Mouse (Mus musculus): ENCODE data around the gene Tmprss13. TPM values are rescaled to one million over a fixed set of nuclear protein-coding genes. Genes with fewer than 3 reads are reported as not detected.

Tmprss13 gene
- 0.08 and 0.11 TPM in 2 replicates for polyA plus RNA-seq (2014; fragmentation: Nextera tagmentation; extraction: Ambion mirVana)

GRCm38 (mm10) chr9:45318855-45319254, at the start of gene Tmprss13:
Gene Tmprss13 (plus strand): TSS chr9:45319100.
- Histone ChIP-seq H3K4me2 (ENCODE audit: low read depth, low read length, severe bottlenecking) (no peak within 1 kb of the TSS), H3K36me3 (ENCODE audit: control insufficient read depth, insufficient read depth, low read length) (no peaks in the 10 kb centered on the region), H3K4me3 (ENCODE audit: low read depth, low read length) (no peak within 1 kb of the TSS), H3K9ac (ENCODE audit: low read length) (no peak within 1 kb of the TSS), H3K9me3 (ENCODE audit: control insufficient read depth, low read length) (no peaks in the 10 kb centered on the region), H3K27ac (ENCODE audit: low read depth, low read length) (no peak within 1 kb of the TSS), H3K4me1 (replicated peaks; ENCODE audit: control insufficient read depth, insufficient read depth, low read length) (no peaks in the 10 kb centered on the region), H3K27me3 (ENCODE audit: control insufficient read depth, insufficient read depth, low read length) (no peaks in the 10 kb centered on the region)
- DNase-seq (ENCODE audit: low spot score) (no peak), ATAC-seq (replicated peaks; ENCODE audit: low FRiP score) (no peak)
- 42% methylated on average over 14 of the region's 14 CpGs for WGBS

GRCm38 (mm10) chr9:45272213-45272612, 46.7 kb upstream of the Tmprss13 start:
- DNase-seq (ENCODE audit: low spot score) (no peak), ATAC-seq (replicated peaks; ENCODE audit: low FRiP score) (no peak)
- Histone ChIP-seq H3K36me3 (ENCODE audit: control insufficient read depth, insufficient read depth, low read length) (no peaks in the 10 kb centered on the region), H3K4me2 (ENCODE audit: low read depth, low read length, severe bottlenecking) (no peak overlapping the region), H3K4me1 (replicated peaks; ENCODE audit: control insufficient read depth, insufficient read depth, low read length) (0 out of 2 replicates have a peak, but pooled peaks cover 3% of the 10 kb centered on the region), H3K27me3 (ENCODE audit: control insufficient read depth, insufficient read depth, low read length) (peaks cover 14% of the 10 kb centered on the region), H3K27ac (ENCODE audit: low read depth, low read length) (no peak overlapping the region), H3K9me3 (ENCODE audit: control insufficient read depth, low read length) (no peaks in the 10 kb centered on the region), H3K9ac (ENCODE audit: low read length) (no peak overlapping the region), H3K4me3 (ENCODE audit: low read depth, low read length) (no peak overlapping the region)
- WGBS = 53% methylated on average over 5 of the region's 5 CpGs

GRCm38 (mm10) chr9:45274218-45274617, 44.7 kb upstream of the Tmprss13 start:
- H3K4me1 ChIP-seq (replicated peaks; ENCODE audit: control insufficient read depth, insufficient read depth, low read length) = no peaks in the 10 kb centered on the region
- H3K4me3 ChIP-seq (ENCODE audit: low read depth, low read length) = no peak overlapping the region
- ATAC-seq (replicated peaks; ENCODE audit: low FRiP score) = no peak
- WGBS = 83% methylated on average over 4 of the region's 4 CpGs
- no peak overlapping the region for H3K9ac ChIP-seq (ENCODE audit: low read length)
- H3K4me2 ChIP-seq (ENCODE audit: low read depth, low read length, severe bottlenecking) = no peak overlapping the region
- no peaks in the 10 kb centered on the region for H3K36me3 ChIP-seq (ENCODE audit: control insufficient read depth, insufficient read depth, low read length)
- DNase-seq (ENCODE audit: low spot score) = no peak
- H3K27me3 ChIP-seq (ENCODE audit: control insufficient read depth, insufficient read depth, low read length) = peaks cover 5% of the 10 kb centered on the region
- no peaks in the 10 kb centered on the region for H3K9me3 ChIP-seq (ENCODE audit: control insufficient read depth, low read length)
- no peak overlapping the region for H3K27ac ChIP-seq (ENCODE audit: low read depth, low read length)

GRCm38 (mm10) chr9:45274635-45275034, 44.3 kb upstream of the Tmprss13 start:
- no peak for ATAC-seq (replicated peaks; ENCODE audit: low FRiP score)
- no peak overlapping the region for H3K9ac ChIP-seq (ENCODE audit: low read length)
- no peak overlapping the region for H3K4me3 ChIP-seq (ENCODE audit: low read depth, low read length)
- no peaks in the 10 kb centered on the region for H3K9me3 ChIP-seq (ENCODE audit: control insufficient read depth, low read length)
- H3K27me3 ChIP-seq (ENCODE audit: control insufficient read depth, insufficient read depth, low read length) = peaks cover 2% of the 10 kb centered on the region
- H3K27ac ChIP-seq (ENCODE audit: low read depth, low read length) = no peak overlapping the region
- DNase-seq (ENCODE audit: low spot score) = no peak
- no peaks in the 10 kb centered on the region for H3K36me3 ChIP-seq (ENCODE audit: control insufficient read depth, insufficient read depth, low read length)
- 95% methylated on average over 2 of the region's 2 CpGs for WGBS
- H3K4me2 ChIP-seq (ENCODE audit: low read depth, low read length, severe bottlenecking) = no peak overlapping the region
- H3K4me1 ChIP-seq (replicated peaks; ENCODE audit: control insufficient read depth, insufficient read depth, low read length) = no peaks in the 10 kb centered on the region

GRCm38 (mm10) chr9:45280059-45280458, 38.8 kb upstream of the Tmprss13 start:
- Histone ChIP-seq H3K4me1 (replicated peaks; ENCODE audit: control insufficient read depth, insufficient read depth, low read length) (no peaks in the 10 kb centered on the region), H3K9me3 (ENCODE audit: control insufficient read depth, low read length) (no peaks in the 10 kb centered on the region), H3K4me3 (ENCODE audit: low read depth, low read length) (no peak overlapping the region), H3K4me2 (ENCODE audit: low read depth, low read length, severe bottlenecking) (no peak overlapping the region), H3K27ac (ENCODE audit: low read depth, low read length) (no peak overlapping the region), H3K27me3 (ENCODE audit: control insufficient read depth, insufficient read depth, low read length) (no peaks in the 10 kb centered on the region), H3K9ac (ENCODE audit: low read length) (no peak overlapping the region), H3K36me3 (ENCODE audit: control insufficient read depth, insufficient read depth, low read length) (no peaks in the 10 kb centered on the region)
- ATAC-seq (replicated peaks; ENCODE audit: low FRiP score) = no peak
- no peak for DNase-seq (ENCODE audit: low spot score)
- 75% methylated on average over 3 of the region's 3 CpGs for WGBS

GRCm38 (mm10) chr9:45280891-45281290, 38.0 kb upstream of the Tmprss13 start:
- Histone ChIP-seq H3K9me3 (ENCODE audit: control insufficient read depth, low read length) (no peaks in the 10 kb centered on the region), H3K4me2 (ENCODE audit: low read depth, low read length, severe bottlenecking) (no peak overlapping the region), H3K27me3 (ENCODE audit: control insufficient read depth, insufficient read depth, low read length) (no peaks in the 10 kb centered on the region), H3K4me1 (replicated peaks; ENCODE audit: control insufficient read depth, insufficient read depth, low read length) (no peaks in the 10 kb centered on the region), H3K9ac (ENCODE audit: low read length) (no peak overlapping the region), H3K27ac (ENCODE audit: low read depth, low read length) (no peak overlapping the region), H3K4me3 (ENCODE audit: low read depth, low read length) (no peak overlapping the region), H3K36me3 (ENCODE audit: control insufficient read depth, insufficient read depth, low read length) (no peaks in the 10 kb centered on the region)
- 86% methylated on average over 3 of the region's 3 CpGs for WGBS
- DNase-seq (ENCODE audit: low spot score) (no peak), ATAC-seq (replicated peaks; ENCODE audit: low FRiP score) (no peak)

GRCm38 (mm10) chr9:45282466-45282865, 36.4 kb upstream of the Tmprss13 start:
- Histone ChIP-seq H3K9me3 (ENCODE audit: control insufficient read depth, low read length) (no peaks in the 10 kb centered on the region), H3K9ac (ENCODE audit: low read length) (no peak overlapping the region), H3K36me3 (ENCODE audit: control insufficient read depth, insufficient read depth, low read length) (no peaks in the 10 kb centered on the region), H3K4me1 (replicated peaks; ENCODE audit: control insufficient read depth, insufficient read depth, low read length) (no peaks in the 10 kb centered on the region), H3K27ac (ENCODE audit: low read depth, low read length) (no peak overlapping the region), H3K27me3 (ENCODE audit: control insufficient read depth, insufficient read depth, low read length) (no peaks in the 10 kb centered on the region), H3K4me2 (ENCODE audit: low read depth, low read length, severe bottlenecking) (no peak overlapping the region), H3K4me3 (ENCODE audit: low read depth, low read length) (no peak overlapping the region)
- 88% methylated on average over 5 of the region's 5 CpGs for WGBS
- DNase-seq (ENCODE audit: low spot score) (no peak), ATAC-seq (replicated peaks; ENCODE audit: low FRiP score) (no peak)

- H3K9me3 ChIP-seq (ENCODE audit: control insufficient read depth, low read length) = no peaks in the 10 kb centered on the region
- H3K4me3 ChIP-seq (ENCODE audit: low read depth, low read length) = no peak overlapping the region
- ATAC-seq (replicated peaks; ENCODE audit: low FRiP score) = no peak
- no peak overlapping the region for H3K27ac ChIP-seq (ENCODE audit: low read depth, low read length)
- H3K9ac ChIP-seq (ENCODE audit: low read length) = no peak overlapping the region
- H3K27me3 ChIP-seq (ENCODE audit: control insufficient read depth, insufficient read depth, low read length) = no peaks in the 10 kb centered on the region
- H3K36me3 ChIP-seq (ENCODE audit: control insufficient read depth, insufficient read depth, low read length) = no peaks in the 10 kb centered on the region
- H3K4me2 ChIP-seq (ENCODE audit: low read depth, low read length, severe bottlenecking) = no peak overlapping the region
- no peaks in the 10 kb centered on the region for H3K4me1 ChIP-seq (replicated peaks; ENCODE audit: control insufficient read depth, insufficient read depth, low read length)
- 83% methylated on average over 11 of the region's 11 CpGs for WGBS
- peak; percentile 7 for DNase-seq (ENCODE audit: low spot score)
Observed at GRCm38 (mm10) chr9:45291481-45292168, 27.3 kb upstream of the Tmprss13 start.
